Mouse (Mus musculus): ENCODE measurements at regions not wholly inside any gene's neighbourhood (a gene's known extent, or its start where the extent isn't known, plus 50 kb on each side); places are given as distances from the start of the nearest gene placed in this dataset.

GRCm38 (mm10) chr13:101470560-101471247 is 297.3 kb downstream of the Pik3r1 start:
- no peaks in the 10 kb centered on the region for H3K4me1 ChIP-seq (replicated peaks)
- H3K36me3 ChIP-seq = no peaks in the 10 kb centered on the region
- ATAC-seq (replicated peaks; ENCODE audit: insufficient number of reproducible peaks, insufficient read depth, low FRiP score, low read depth) = no peak
- no peaks in the 10 kb centered on the region for H3K27me3 ChIP-seq
- no peak overlapping the region for H3K4me2 ChIP-seq
- no peaks in the 10 kb centered on the region for H3K9me3 ChIP-seq (replicated peaks)
- 82% methylated on average over 20 of the region's 20 CpGs for WGBS
- H3K9ac ChIP-seq = no peak overlapping the region
- no peak overlapping the region for H3K4me3 ChIP-seq
- no peak overlapping the region for H3K27ac ChIP-seq

DNA sequence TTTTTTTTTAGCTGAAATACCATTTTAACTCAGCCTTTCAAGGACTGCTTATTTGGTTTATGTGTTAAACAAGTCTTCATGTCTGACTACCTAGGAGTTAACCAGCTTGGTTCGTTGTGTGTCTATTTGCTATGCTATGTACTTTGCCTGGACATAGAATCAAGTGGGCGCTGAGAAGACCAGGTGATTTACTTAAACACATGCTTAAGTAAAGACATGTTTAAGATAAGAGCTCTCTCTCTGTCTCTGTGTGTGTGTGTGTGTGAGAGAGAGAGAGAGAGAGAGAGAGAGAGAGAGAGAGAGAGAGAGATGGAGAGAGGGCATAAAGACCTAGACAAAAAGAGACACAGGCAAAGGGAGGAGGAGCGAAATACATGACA is 302.3 kb downstream of the Pik3r1 start:
- no peak for ATAC-seq (replicated peaks; ENCODE audit: insufficient number of reproducible peaks, insufficient read depth, low FRiP score, low read depth)
- no peaks in the 10 kb centered on the region for H3K4me1 ChIP-seq (replicated peaks)
- no peak overlapping the region for H3K9ac ChIP-seq
- no peaks in the 10 kb centered on the region for H3K9me3 ChIP-seq (replicated peaks)
- H3K36me3 ChIP-seq = no peaks in the 10 kb centered on the region
- no peaks in the 10 kb centered on the region for H3K27me3 ChIP-seq
- 73% methylated on average over 3 of the region's 3 CpGs for WGBS
- no peak overlapping the region for H3K27ac ChIP-seq
- H3K4me2 ChIP-seq = no peak overlapping the region
- no peak overlapping the region for H3K4me3 ChIP-seq

- Histone ChIP-seq H3K9ac (no peak overlapping the region), H3K27ac (no peak overlapping the region), H3K4me1 (replicated peaks) (no peaks in the 10 kb centered on the region), H3K4me3 (no peak overlapping the region), H3K27me3 (no peaks in the 10 kb centered on the region), H3K36me3 (no peaks in the 10 kb centered on the region), H3K4me2 (no peak overlapping the region), H3K9me3 (replicated peaks) (no peaks in the 10 kb centered on the region)
- ATAC-seq (replicated peaks; ENCODE audit: insufficient number of reproducible peaks, insufficient read depth, low FRiP score, low read depth) = no peak
- 71% methylated on average over 7 of the region's 7 CpGs for WGBS
Measured at GRCm38 (mm10) chr13:101464928-101465747, 302.9 kb downstream of the Pik3r1 start.

DNA sequence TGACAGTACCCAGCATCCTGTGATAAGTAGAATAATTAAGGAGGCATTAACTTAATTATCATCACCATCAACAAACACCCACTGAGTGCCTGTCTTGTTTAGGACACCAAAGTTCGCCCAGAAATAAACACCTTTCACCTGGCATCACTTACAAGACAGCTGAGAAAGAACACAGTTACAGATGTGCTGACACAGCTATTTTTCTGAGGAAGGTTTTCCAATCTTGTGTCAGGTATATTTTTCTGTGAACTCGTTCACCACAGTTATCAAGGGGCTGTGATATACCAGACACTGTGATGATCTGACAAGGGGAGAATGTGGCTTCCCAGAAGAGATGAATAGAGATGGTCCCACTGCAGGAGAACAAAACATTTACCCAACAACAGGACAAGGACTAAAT is 311.1 kb downstream of the Pik3r1 start:
- Histone ChIP-seq H3K4me3 (no peak overlapping the region), H3K27me3 (no peaks in the 10 kb centered on the region), H3K27ac (no peak overlapping the region), H3K9me3 (replicated peaks) (no peaks in the 10 kb centered on the region), H3K4me1 (replicated peaks) (no peaks in the 10 kb centered on the region), H3K36me3 (no peaks in the 10 kb centered on the region), H3K9ac (no peak overlapping the region), H3K4me2 (no peak overlapping the region)
- no peak for ATAC-seq (replicated peaks; ENCODE audit: insufficient number of reproducible peaks, insufficient read depth, low FRiP score, low read depth)
- WGBS = 47% methylated on average over 2 of the region's 2 CpGs

- Histone ChIP-seq H3K9ac (no peak overlapping the region), H3K27ac (no peak overlapping the region), H3K36me3 (no peaks in the 10 kb centered on the region), H3K27me3 (no peaks in the 10 kb centered on the region), H3K9me3 (replicated peaks) (no peaks in the 10 kb centered on the region), H3K4me1 (replicated peaks) (no peaks in the 10 kb centered on the region), H3K4me3 (no peak overlapping the region), H3K4me2 (no peak overlapping the region)
- ATAC-seq (replicated peaks; ENCODE audit: insufficient number of reproducible peaks, insufficient read depth, low FRiP score, low read depth) = no peak
Measured at GRCm38 (mm10) chr13:101454276-101454675, 313.7 kb downstream of the Pik3r1 start.

DNA sequence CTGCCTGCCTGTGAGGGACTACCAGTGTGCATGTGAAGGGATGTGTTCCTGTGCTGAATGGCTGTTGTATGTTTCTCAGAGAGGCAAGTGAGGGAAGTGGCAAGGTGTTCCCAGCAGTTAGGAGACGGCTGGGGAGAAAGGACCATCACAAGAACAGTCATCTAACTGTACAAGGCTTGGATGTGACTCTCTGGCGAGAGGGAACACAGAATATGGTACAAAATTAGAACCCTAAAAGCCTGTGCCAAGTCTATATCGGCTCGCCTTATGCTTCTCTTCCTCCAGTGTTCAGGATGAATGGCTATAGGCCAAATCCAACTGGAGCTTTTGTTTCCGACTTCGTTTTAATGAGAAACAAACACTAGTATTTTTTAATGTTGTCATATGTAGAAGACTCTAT is 317.5 kb downstream of the Pik3r1 start:
- H3K27ac ChIP-seq = no peak overlapping the region
- H3K4me2 ChIP-seq = no peak overlapping the region
- no peak for ATAC-seq (replicated peaks; ENCODE audit: insufficient number of reproducible peaks, insufficient read depth, low FRiP score, low read depth)
- H3K27me3 ChIP-seq = no peaks in the 10 kb centered on the region
- H3K36me3 ChIP-seq = no peaks in the 10 kb centered on the region
- H3K9me3 ChIP-seq (replicated peaks) = no peaks in the 10 kb centered on the region
- H3K9ac ChIP-seq = no peak overlapping the region
- 60% methylated on average over 6 of the region's 6 CpGs for WGBS
- no peaks in the 10 kb centered on the region for H3K4me1 ChIP-seq (replicated peaks)
- H3K4me3 ChIP-seq = no peak overlapping the region

- no peak overlapping the region for H3K27ac ChIP-seq
- H3K27me3 ChIP-seq = no peaks in the 10 kb centered on the region
- no peaks in the 10 kb centered on the region for H3K4me1 ChIP-seq (replicated peaks)
- no peak overlapping the region for H3K4me3 ChIP-seq
- H3K4me2 ChIP-seq = no peak overlapping the region
- no peak for ATAC-seq (replicated peaks; ENCODE audit: insufficient number of reproducible peaks, insufficient read depth, low FRiP score, low read depth)
- H3K9ac ChIP-seq = no peak overlapping the region
- H3K36me3 ChIP-seq = no peaks in the 10 kb centered on the region
- 83% methylated on average over 3 of the region's 3 CpGs for WGBS
- H3K9me3 ChIP-seq (replicated peaks) = no peaks in the 10 kb centered on the region
Measured at GRCm38 (mm10) chr13:101439517-101439916, 328.5 kb downstream of the Pik3r1 start.

DNA sequence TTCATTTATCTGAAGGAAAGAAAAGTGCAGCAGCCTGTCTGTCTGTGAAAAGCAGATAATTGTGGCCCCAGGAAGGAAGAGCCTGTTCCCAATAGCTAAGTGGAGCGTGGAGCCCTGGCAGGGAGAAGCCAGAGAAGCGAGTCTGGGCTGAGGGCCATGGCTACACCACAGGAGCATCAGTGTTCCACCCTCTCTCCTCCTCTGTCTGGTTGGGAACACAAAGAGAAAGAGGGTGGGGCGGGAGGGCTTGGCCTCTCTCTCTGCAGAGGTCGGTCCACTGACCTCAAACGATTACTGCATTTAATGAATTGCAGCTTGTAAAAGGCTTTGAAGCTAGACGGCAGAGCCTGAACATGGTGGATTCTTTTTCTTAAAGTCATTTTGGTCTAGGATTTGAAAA is 329.0 kb downstream of the Pik3r1 start:
- Histone ChIP-seq H3K9me3 (replicated peaks) (no peaks in the 10 kb centered on the region), H3K27ac (no peak overlapping the region), H3K9ac (no peak overlapping the region), H3K27me3 (no peaks in the 10 kb centered on the region), H3K4me1 (replicated peaks) (no peaks in the 10 kb centered on the region), H3K4me3 (no peak overlapping the region), H3K36me3 (no peaks in the 10 kb centered on the region), H3K4me2 (no peak overlapping the region)
- WGBS = 58% methylated on average over 6 of the region's 6 CpGs
- ATAC-seq (replicated peaks; ENCODE audit: insufficient number of reproducible peaks, insufficient read depth, low FRiP score, low read depth) = no peak

DNA sequence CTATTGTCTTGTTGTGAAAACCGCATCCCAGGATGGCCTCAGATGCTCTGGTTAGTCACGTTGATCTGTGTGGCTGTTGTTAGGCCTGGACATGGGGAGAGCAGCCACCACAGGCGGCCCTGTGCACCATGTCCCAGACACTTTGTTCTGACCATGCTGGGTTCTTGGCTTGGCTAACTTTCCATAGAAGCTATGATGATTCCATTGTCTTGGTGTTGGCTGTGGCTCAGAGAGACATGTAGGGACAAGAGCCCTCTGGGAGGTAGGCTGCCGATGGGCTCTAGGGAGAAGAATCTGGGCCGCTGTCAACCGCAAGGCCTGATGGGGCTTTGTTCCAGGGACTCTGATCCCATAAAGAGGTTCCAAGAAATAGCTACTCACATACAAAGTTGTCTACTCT is 334.9 kb downstream of the Pik3r1 start:
- H3K4me1 ChIP-seq (replicated peaks) = no peaks in the 10 kb centered on the region
- no peak for ATAC-seq (replicated peaks; ENCODE audit: insufficient number of reproducible peaks, insufficient read depth, low FRiP score, low read depth)

DNA sequence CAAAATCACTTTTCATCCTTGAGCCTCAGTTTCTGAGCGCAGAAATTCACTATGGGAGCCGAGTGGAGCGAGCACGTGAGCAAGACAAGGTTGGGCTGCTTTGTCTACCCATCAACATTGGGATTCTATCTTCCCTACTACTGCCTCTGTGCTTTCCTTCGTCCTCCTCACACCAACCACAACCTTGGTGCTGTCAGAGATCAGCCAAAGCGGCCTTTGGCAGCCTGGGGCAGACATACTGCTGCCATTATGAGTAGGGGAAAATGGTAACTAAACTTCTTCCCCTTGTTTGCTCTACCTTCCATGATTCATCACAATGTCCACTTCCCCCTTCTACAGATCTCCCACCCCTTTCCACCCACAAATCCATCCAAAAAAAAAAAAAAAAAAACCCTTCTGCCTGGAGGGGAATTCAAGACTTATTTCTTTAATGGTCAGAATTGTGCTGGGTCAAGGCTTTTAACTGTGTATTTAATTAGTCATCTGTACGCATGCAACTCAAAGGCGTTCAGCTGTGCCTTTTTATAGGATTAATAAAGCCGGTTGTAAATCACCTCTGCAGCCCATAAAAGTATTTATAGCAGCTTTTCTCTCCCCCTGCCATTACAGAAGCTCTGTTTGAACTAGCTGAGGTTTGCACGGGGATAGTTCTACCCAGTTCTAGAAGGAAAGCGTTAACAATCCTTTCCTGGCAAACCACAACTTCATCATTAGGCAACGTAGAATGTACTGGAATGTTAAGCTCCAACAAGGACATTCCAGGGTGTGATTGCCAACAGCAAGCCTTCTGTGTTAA is 340.4 kb downstream of the Pik3r1 start:
- no peak for ATAC-seq (replicated peaks; ENCODE audit: insufficient number of reproducible peaks, insufficient read depth, low FRiP score, low read depth)
- no peak overlapping the region for H3K4me2 ChIP-seq

More for the DNA sequence above, 334.9 kb downstream of the Pik3r1 start:
- H3K27me3 ChIP-seq = no peaks in the 10 kb centered on the region
- H3K36me3 ChIP-seq = no peaks in the 10 kb centered on the region
- 89% methylated on average over 6 of the region's 6 CpGs for WGBS
- no peak overlapping the region for H3K27ac ChIP-seq
- no peak overlapping the region for H3K4me3 ChIP-seq
- H3K9me3 ChIP-seq (replicated peaks) = no peaks in the 10 kb centered on the region
- no peak overlapping the region for H3K4me2 ChIP-seq
- H3K9ac ChIP-seq = no peak overlapping the region

GRCm38 (mm10) chr13:101426461-101426860 is 341.6 kb downstream of the Pik3r1 start:
- no peak overlapping the region for H3K4me2 ChIP-seq
- no peaks in the 10 kb centered on the region for H3K36me3 ChIP-seq
- H3K4me3 ChIP-seq = no peak overlapping the region
- H3K4me1 ChIP-seq (replicated peaks) = no peaks in the 10 kb centered on the region
- no peak overlapping the region for H3K27ac ChIP-seq
- H3K27me3 ChIP-seq = no peaks in the 10 kb centered on the region
- ATAC-seq (replicated peaks; ENCODE audit: insufficient number of reproducible peaks, insufficient read depth, low FRiP score, low read depth) = no peak
- H3K9ac ChIP-seq = no peak overlapping the region
- no peaks in the 10 kb centered on the region for H3K9me3 ChIP-seq (replicated peaks)
- WGBS = 66% methylated on average over 5 of the region's 5 CpGs

More for the DNA sequence above, 340.4 kb downstream of the Pik3r1 start:
- no peaks in the 10 kb centered on the region for H3K9me3 ChIP-seq (replicated peaks)
- no peaks in the 10 kb centered on the region for H3K4me1 ChIP-seq (replicated peaks)
- H3K36me3 ChIP-seq = no peaks in the 10 kb centered on the region
- H3K9ac ChIP-seq = no peak overlapping the region
- no peak overlapping the region for H3K4me3 ChIP-seq
- 76% methylated on average over 12 of the region's 12 CpGs for WGBS
- H3K27me3 ChIP-seq = no peaks in the 10 kb centered on the region
- H3K27ac ChIP-seq = no peak overlapping the region
